Mouse (Mus musculus) liver, adult 2 months (tissue): ENCODE results near the gene Fyb.

Source experiments
- CTCF ChIP-seq: fragments of 200-500 bp; IDR thresholded peaks from 2 replicates; pipeline ENCODE4 v1.5.1; 2011; ENCODE audit warnings: low read depth, low read length, control low read depth
- POLR2A ChIP-seq: fragments of 200-500 bp; IDR thresholded peaks from 2 replicates; pipeline ENCODE4 v1.6.1; 2011; ENCODE audit warnings: low read length, control low read depth; ENCODE audit not compliant: insufficient read depth; ENCODE audit errors: extremely low read depth

GRCm38 (mm10) chr15:6601330-6601729 is 78.7 kb downstream of the Fyb start:
- TF ChIP-seq CTCF (no peak), POLR2A (no peak)
